Mouse (Mus musculus): ENCODE results near the gene Osbp2.

Gene Osbp2

GRCm38 (mm10) chr11:3703089-3703992 is 160.4 kb downstream of the Osbp2 start:
- in situ Hi-C loops (cut with MboI, MseI) = no loop called here

- in situ Hi-C loops (cut with MboI, MseI) = no loop called here
These were observed 166.3 kb downstream of the Osbp2 start for GRCm38 (mm10) chr11:3697441-3697840.

DNA sequence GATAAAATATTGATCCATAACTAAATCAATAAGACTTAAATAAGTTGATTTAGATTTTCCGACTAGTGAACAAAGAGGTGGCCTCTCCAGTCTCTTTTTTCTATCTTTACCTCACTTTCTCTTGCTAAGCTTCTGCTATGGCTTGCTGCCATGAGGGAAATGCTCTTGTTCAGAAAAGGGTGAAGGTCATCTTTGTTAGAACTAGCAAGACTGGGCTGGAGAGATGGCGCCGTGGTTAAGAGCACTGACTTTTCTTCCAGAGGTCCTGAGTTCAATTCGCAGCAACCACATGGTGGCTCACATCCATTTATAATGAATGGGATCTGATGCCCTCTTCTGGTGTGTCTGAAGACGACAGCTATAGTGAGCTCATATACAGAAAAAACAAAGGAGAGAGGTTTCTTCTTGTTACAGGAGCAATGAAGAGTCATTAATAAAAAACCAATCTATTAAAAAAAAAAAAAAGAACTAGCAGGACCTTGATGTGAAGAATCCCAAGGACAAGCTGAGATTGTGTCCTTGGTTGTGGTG is 167.6 kb downstream of the Osbp2 start:
- in situ Hi-C loops (cut with MboI, MseI) = no loop called here

- in situ Hi-C loops (cut with MboI, MseI) = no loop called here
These were observed 172.0 kb downstream of the Osbp2 start for GRCm38 (mm10) chr11:3691746-3692145.

GRCm38 (mm10) chr11:3686885-3687284 is 176.8 kb downstream of the Osbp2 start:
- in situ Hi-C loops (cut with MboI, MseI) = no loop called here

DNA sequence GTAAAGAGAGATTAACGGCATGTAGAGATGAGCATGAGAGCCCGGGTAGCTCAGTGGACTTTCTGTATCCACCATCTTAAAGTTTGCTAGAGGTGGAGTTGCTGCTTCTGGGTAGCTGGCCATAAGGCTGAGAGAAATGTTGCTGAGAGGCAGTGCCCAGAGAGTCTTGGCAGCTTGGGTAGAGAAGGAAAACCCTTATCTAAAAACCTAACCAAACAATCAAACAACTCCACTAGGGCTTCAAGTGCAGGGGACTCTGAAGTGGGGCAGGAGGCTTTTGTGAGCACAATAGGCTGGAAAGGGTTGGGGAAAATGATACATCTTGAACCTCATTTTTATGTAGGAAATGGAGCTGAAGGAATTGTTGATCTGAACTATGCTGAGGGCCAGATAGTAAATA is 177.4 kb downstream of the Osbp2 start:
- in situ Hi-C loops (cut with MboI, MseI) = no loop called here

DNA sequence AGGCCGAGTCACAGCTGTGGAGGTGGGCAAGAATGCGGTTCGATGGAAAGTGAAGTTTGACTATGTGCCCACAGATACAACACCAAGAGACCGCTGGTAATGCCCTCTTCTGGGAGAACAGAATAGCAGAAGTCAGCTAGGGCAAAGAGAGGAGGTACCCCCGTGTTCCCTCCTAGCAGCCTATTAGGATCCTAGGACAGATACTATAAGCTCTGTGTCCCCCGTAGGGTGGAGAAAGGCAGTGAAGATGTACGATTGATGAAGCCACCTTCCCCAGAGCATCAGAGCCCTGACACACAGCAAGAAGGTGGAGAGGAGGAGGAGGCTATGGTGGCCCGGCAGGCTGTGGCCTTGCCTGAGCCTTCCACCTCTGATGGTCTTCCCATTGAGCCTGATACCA is 178.3 kb downstream of the Osbp2 start:
- in situ Hi-C loops (cut with MboI, MseI) = no loop called here

DNA sequence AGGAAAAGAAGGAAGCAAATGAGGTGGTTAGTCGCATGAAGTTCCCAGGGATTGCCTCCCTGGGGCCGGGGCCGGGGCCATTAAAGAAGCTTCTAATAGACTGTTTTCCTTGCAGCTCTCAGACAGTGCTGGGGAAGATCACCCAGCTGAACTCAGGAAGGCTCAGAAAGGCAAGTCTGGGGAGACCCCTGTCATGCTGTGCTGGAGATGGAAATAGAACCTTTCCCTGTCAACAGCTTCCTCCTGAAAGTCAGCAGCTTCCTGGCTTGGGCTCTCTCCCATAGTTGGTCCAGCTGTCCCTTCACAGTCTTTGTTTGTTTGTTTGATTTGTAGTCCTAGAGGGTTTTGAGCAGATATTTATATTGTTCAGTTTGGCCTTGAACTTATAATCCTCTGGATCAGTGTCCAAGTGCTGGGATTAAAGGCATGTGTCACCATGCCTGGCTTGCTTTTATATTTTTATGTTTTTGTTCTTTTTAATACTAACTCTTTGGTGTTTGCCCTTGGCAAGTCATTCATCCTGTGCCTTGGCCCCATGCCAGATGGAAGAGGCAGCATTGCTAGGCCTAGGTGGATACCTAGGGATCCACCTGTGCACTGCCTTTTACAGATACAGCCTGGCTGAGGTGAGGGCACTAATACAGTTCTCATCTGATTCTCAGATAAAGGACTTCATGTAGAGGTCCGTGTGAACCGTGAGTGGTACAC is 178.8 kb downstream of the Osbp2 start:
- in situ Hi-C loops (cut with MboI, MseI) = no loop called here

- in situ Hi-C loops (cut with MboI, MseI) = no loop called here
These were observed 179.5 kb downstream of the Osbp2 start for GRCm38 (mm10) chr11:3684232-3684631.

DNA sequence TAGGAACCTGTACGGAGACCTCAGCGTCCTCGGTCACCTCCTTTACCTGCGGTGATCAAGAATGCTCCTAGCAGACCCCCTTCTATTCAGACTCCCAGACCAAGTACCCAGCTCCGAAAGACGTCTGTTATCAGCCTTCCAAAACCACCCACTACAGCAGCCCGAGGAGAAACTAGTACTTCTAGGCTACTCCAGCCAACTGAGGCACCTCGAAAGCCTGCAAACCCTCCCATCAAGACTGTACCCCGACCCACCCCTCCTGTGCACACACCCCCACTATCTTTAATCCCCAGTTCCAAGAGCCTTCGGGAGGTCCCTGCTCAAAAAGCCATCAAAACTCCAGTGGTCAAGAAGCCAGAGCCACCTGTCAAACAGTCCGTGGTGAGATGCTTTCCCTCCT is 180.0 kb downstream of the Osbp2 start:
- in situ Hi-C loops (cut with MboI, MseI) = no loop called here

DNA sequence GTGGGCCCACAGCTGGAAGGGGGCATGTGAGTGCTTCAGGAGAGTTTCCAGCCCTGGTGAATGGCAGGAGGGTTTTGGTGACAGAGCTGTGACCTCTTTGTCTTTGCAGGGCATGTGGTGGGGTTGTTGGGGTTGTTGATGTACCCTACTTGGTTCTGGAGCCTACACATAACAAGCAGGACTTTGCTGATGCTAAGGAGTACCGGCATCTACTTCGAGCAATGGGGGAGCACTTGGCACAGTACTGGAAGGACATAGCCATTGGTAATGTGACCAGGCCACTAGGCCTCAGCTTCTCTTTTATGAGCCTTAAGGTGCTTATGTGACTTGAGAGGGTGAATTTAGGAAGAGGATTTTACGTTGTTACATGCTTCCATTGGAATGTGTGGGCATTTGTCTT is 183.9 kb downstream of the Osbp2 start:
- in situ Hi-C loops (cut with MboI, MseI) = no loop called here

DNA sequence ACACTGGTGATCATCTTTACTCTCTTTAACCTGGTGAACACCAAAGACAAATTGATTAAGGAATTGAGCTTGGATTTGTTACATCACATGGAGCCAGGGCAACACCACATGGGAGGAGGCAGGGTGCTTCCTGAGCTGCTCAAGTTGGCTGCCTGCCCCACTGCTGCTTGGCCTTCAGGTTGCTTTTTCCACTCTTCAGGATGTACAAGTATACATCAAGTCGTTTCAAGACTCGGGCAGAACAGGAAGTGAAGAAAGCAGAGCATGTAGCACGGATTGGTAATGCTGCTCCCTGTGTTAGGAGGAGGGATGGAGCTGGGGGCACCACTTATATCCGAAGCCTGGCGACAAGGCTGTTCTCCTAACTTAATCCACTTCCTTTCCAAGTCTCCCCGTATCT is 186.5 kb downstream of the Osbp2 start:
- in situ Hi-C loops (cut with MboI, MseI) = no loop called here

GRCm38 (mm10) chr11:3676423-3676822 is 187.3 kb downstream of the Osbp2 start:
- in situ Hi-C loops (cut with MboI, MseI) = no loop called here

GRCm38 (mm10) chr11:3674545-3674944 is 189.2 kb downstream of the Osbp2 start:
- in situ Hi-C loops (cut with MboI, MseI) = no loop called here

DNA sequence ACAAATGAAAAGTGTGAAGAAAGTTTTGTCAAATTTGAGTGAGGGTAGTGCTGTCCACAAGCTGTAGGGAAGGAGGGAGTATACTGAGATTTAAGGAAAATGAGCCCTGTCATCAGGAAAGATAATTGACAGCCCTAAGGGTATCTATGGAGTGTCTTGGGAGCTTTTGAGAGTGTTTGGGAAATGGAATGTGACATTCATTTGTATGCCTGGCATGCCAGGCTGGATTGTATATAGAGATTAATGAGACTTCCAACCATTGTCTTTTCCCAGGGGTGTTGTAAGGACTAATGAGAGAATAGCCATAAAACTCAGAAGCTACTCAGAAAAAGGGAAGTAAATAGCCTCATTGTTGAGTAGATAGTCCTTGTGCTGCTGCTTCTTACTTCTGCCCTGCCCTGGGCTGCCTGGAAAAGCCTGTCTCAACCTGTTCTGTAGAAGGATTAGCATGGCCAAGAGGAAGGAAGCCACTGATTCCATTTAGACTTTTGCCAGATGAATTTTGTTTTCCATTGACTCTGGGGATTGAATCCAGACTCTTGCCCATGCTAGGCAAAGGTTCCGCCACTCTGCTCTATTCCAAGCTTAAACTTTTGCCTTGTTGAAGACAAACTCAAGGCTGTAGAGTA is 192.6 kb downstream of the Osbp2 start:
- in situ Hi-C loops (cut with MboI, MseI) = no loop called here

DNA sequence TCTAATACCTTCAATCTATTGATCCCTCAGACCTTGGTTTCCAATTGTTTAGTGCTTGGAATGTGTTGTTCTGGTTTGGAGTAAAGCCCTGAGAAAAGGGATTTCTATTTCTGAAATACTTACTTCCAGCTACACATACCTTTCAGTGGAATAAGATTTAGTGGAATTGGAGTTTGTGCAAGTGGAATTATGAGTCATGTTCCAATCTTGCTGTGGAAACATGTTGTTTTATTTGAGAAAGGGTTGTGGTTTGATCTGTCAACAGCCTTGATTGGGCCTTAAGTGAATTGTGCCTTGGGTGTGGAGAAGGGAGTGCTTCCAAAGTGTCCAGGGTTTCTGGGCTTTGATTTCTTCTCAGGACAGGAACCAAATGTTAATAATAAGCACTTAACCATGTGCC is 193.9 kb downstream of the Osbp2 start:
- in situ Hi-C loops (cut with MboI, MseI) = no loop called here

DNA sequence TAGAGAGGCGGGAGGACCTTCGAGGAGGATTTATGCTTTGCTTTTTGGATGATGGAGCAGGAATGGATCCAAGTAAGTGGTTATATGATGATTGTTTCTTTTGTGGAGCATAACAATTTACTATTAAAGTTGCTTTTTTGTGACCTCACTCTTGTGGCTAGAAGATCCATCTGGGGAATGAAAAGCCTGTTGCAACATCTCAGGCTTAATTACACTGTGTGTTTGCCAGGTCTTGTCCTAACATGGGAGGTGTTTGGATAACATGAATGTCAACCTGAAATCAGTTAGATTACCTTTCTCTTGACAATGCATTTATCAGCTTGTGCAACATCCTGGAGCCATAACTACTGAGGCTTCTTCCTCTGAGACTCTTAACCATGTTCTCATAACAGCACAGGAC is 194.9 kb downstream of the Osbp2 start:
- in situ Hi-C loops (cut with MboI, MseI) = no loop called here

- in situ Hi-C loops (cut with MboI, MseI) = no loop called here
These were observed 196.2 kb downstream of the Osbp2 start for GRCm38 (mm10) chr11:3667506-3667905.

DNA sequence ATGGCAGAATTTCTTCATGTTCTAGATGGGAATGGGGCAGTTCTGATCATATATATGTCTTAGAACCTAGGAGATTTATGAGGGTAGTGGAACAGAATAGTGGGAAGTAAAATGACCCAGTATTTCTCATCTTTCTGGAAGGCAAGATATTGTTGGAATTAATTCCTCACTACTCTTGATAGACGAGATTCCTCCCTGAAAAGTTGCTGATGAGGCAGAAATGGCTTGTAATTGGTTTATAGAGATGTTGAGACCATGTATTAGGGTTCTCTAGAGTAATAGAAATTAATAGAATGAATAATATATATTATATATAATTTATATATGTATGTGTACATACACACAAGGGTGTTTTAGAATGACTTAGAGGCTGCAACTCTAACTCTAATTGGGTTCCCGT is 201.7 kb downstream of the Osbp2 start:
- in situ Hi-C loops (cut with MboI, MseI) = no loop called here
